Mouse (Mus musculus) neural tube, embryonic 11.5 days (tissue): Measurements from ENCODE around the gene Gh. TPM values are rescaled to one million over a fixed set of nuclear protein-coding genes. Genes with fewer than 3 reads are reported as not detected.

ENCODE experiments used
- ATAC-seq: fragments of 200-750 bp; cut with Nextera tagmentation; 2 replicates; pipeline ENCODE4 v1.8.0; 2017; ENCODE audit warnings: moderate number of reproducible peaks, mild to moderate bottlenecking, moderate TSS enrichment, moderate library complexity; ENCODE audit not compliant: insufficient read depth, low FRiP score, low TSS enrichment
- DNase-seq: peaks from one replicate; pipeline ENCODE4 v3.0.0-alpha.2; 2015; ENCODE audit warnings: low spot score
- H3K27ac ChIP-seq: fragments of 300-500 bp; sonication (generic); 2 replicates; pipeline ENCODE4 v1.5.1; 2014; ENCODE audit warnings: low read depth, mild to moderate bottlenecking, low read length
- H3K27me3 ChIP-seq: fragments of 300-500 bp; sonication (generic); 2 replicates; pipeline ENCODE4 v1.6.1; 2014; ENCODE audit warnings: mild to moderate bottlenecking, low read length, mixed read lengths; ENCODE audit not compliant: control insufficient read depth, insufficient read depth
- H3K36me3 ChIP-seq: fragments of 300-500 bp; sonication (generic); 2 replicates; pipeline ENCODE4 v1.6.1; 2014; ENCODE audit warnings: mild to moderate bottlenecking, low read length, moderate library complexity, mixed read lengths; ENCODE audit not compliant: control insufficient read depth, insufficient read depth
- H3K4me1 ChIP-seq: fragments of 300-500 bp; sonication (generic); 2 replicates; pipeline ENCODE4 v1.6.1; 2014; ENCODE audit warnings: low read length, mixed read lengths; ENCODE audit not compliant: control insufficient read depth, insufficient read depth
- H3K4me2 ChIP-seq: fragments of 300-500 bp; sonication (generic); 2 replicates; pipeline ENCODE4 v1.6.1; 2014; ENCODE audit warnings: low read depth, mild to moderate bottlenecking, moderate library complexity
- H3K4me3 ChIP-seq: fragments of 300-500 bp; sonication (generic); 2 replicates; pipeline ENCODE4 v1.5.1; 2014; ENCODE audit warnings: low read depth, low read length
- H3K9ac ChIP-seq: fragments of 300-500 bp; sonication (generic); 2 replicates; pipeline ENCODE4 v1.6.1; 2014; ENCODE audit warnings: mild to moderate bottlenecking, low read length
- H3K9me3 ChIP-seq: fragments of 300-500 bp; sonication (generic); 2 replicates; pipeline ENCODE4 v1.6.1; 2016; ENCODE audit warnings: low read length; ENCODE audit not compliant: control insufficient read depth
- WGBS: fragments of 180-500 bp; shearing (Covaris S2); extraction: QIAGEN DNeasy Blood & Tissue Kit; methylation state at CpG from one replicate; pipeline ENCODE4 v1.1.7; 2014; 5-methylcytosine and 5-hydroxymethylcytosine counted together
- polyA plus RNA-seq: library from polyadenylated mRNA; unstranded; fragments of >200 nt; fragmentation: Nextera tagmentation; extraction: Ambion mirVana; gene quantifications from 2 replicates; pipeline ENCODE4 v1.2.1, GENCODE M21; 2014

Gh gene
- polyA plus RNA-seq, 1 experiment from 2014 or later: not detected

GRCm38 (mm10) chr11:106334066-106334465 lies 32.4 kb upstream of the Gh start:
- H3K27ac ChIP-seq: no peak overlapping the region
- no peaks in the 10 kb centered on the region for H3K9me3 ChIP-seq
- no peaks in the 10 kb centered on the region for H3K4me1 ChIP-seq
- no peak overlapping the region for H3K4me3 ChIP-seq
- H3K4me2 ChIP-seq: no peak overlapping the region
- no peak for DNase-seq
- 21% methylated on average over 2 of the region's 2 CpGs for WGBS
- no peaks in the 10 kb centered on the region for H3K27me3 ChIP-seq
- H3K36me3 ChIP-seq: no peaks in the 10 kb centered on the region
- no peak overlapping the region for H3K9ac ChIP-seq
- ATAC-seq: no peak

DNA sequence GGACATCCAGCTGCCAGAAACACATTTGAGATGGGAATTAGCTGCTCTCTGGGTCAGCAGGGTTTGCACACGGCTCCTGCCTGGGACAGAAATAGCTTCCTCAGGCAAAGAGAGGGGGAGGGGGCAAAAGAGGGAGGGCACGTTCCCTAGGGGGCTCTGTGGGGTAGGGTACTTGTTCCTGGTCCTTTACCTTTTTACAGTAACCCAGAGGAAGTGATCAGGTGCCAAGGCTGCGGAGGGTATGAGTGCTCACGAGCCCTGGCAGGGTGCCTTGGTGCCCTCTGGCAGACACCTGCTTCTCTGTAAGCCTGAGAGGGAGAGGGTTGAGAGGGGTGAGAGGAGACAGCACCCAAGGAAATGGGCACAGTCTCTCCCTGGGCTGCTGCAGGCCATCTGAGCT lies 30.8 kb upstream of the Gh start:
- H3K27me3 ChIP-seq: no peaks in the 10 kb centered on the region
- no peaks in the 10 kb centered on the region for H3K4me1 ChIP-seq
- no peak overlapping the region for H3K4me3 ChIP-seq
- no peak overlapping the region for H3K9ac ChIP-seq
- H3K36me3 ChIP-seq: no peaks in the 10 kb centered on the region
- DNase-seq (no peak), ATAC-seq (no peak)
- H3K9me3 ChIP-seq: no peaks in the 10 kb centered on the region
- no peak overlapping the region for H3K27ac ChIP-seq
- 47% methylated on average over 4 of the region's 4 CpGs for WGBS
- no peak overlapping the region for H3K4me2 ChIP-seq

- Histone ChIP-seq H3K4me2 (no peak overlapping the region), H3K27ac (no peak overlapping the region), H3K9me3 (no peaks in the 10 kb centered on the region), H3K36me3 (no peaks in the 10 kb centered on the region), H3K4me3 (no peak overlapping the region), H3K4me1 (no peaks in the 10 kb centered on the region), H3K9ac (no peak overlapping the region), H3K27me3 (no peaks in the 10 kb centered on the region)
- no peak for DNase-seq
- 70% methylated on average over 7 of the region's 7 CpGs for WGBS
- no peak for ATAC-seq
These were observed 28.0 kb upstream of the Gh start for GRCm38 (mm10) chr11:106329682-106330081.

GRCm38 (mm10) chr11:106329128-106329527 lies 27.5 kb upstream of the Gh start:
- Histone ChIP-seq H3K27me3 (no peaks in the 10 kb centered on the region), H3K36me3 (no peaks in the 10 kb centered on the region), H3K27ac (no peak overlapping the region), H3K9ac (no peak overlapping the region), H3K4me3 (no peak overlapping the region), H3K4me1 (no peaks in the 10 kb centered on the region), H3K4me2 (no peak overlapping the region), H3K9me3 (no peaks in the 10 kb centered on the region)
- DNase-seq (no peak), ATAC-seq (no peak)
- WGBS: 78% methylated on average over 6 of the region's 6 CpGs

DNA sequence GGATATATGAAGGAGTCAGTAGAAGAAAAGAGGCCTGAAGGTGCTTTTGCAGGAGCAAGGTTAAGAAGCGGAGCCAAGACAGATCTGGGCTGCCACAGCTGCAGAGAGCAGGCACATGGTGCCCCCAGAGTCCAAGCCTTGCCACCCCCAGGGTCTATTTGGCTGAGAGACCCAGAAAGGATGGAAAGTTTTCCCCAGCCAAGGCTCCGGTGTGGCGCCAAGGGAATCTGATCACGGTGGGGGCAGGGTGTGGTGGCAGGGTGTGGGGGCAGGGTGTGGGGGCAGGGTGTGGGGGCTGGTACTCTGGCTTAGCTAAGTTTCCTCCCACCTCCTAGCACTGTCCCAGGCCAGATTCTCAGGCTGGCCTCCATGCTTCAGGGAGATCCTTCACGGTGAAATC lies 26.9 kb upstream of the Gh start:
- Histone ChIP-seq H3K4me3 (no peak overlapping the region), H3K4me1 (no peaks in the 10 kb centered on the region), H3K9ac (no peak overlapping the region), H3K4me2 (no peak overlapping the region), H3K36me3 (no peaks in the 10 kb centered on the region), H3K27ac (no peak overlapping the region), H3K27me3 (no peaks in the 10 kb centered on the region), H3K9me3 (no peaks in the 10 kb centered on the region)
- DNase-seq (no peak), ATAC-seq (no peak)
- WGBS: 83% methylated on average over 5 of the region's 5 CpGs

DNA sequence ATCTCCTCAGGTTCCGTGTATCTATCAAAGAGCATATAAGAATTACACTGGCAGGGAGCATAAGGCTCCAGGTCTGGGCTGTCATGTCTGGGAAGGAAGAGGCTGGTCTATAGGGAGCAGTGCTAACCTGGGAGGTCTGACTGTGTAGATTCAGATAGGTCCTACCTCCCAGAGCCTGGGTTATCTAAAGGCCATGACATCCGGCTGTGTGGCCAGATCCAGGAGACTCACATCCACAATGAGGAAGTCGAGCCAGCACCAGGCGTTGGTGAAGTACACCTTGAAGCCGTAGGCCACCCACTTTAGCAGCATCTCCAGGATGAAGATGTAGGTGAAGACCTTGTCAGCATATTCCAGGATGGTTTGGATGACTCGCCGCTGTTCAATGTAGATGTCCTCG lies 24.8 kb upstream of the Gh start:
- Histone ChIP-seq H3K27ac (no peak overlapping the region), H3K4me2 (no peak overlapping the region), H3K9me3 (no peaks in the 10 kb centered on the region), H3K4me1 (no peaks in the 10 kb centered on the region), H3K9ac (no peak overlapping the region), H3K36me3 (no peaks in the 10 kb centered on the region), H3K27me3 (no peaks in the 10 kb centered on the region), H3K4me3 (no peak overlapping the region)
- DNase-seq (no peak), ATAC-seq (no peak)
- WGBS: 91% methylated on average over 8 of the region's 8 CpGs

GRCm38 (mm10) chr11:106325566-106326206 lies 24.0 kb upstream of the Gh start:
- no peak overlapping the region for H3K4me3 ChIP-seq
- no peak overlapping the region for H3K9ac ChIP-seq
- H3K4me2 ChIP-seq: no peak overlapping the region
- H3K27ac ChIP-seq: no peak overlapping the region
- H3K36me3 ChIP-seq: no peaks in the 10 kb centered on the region
- H3K4me1 ChIP-seq: no peaks in the 10 kb centered on the region
- DNase-seq: peak; percentile 55
- ATAC-seq: no peak
- H3K9me3 ChIP-seq: no peaks in the 10 kb centered on the region
- no peaks in the 10 kb centered on the region for H3K27me3 ChIP-seq
- WGBS: 71% methylated on average over 8 of the region's 8 CpGs

DNA sequence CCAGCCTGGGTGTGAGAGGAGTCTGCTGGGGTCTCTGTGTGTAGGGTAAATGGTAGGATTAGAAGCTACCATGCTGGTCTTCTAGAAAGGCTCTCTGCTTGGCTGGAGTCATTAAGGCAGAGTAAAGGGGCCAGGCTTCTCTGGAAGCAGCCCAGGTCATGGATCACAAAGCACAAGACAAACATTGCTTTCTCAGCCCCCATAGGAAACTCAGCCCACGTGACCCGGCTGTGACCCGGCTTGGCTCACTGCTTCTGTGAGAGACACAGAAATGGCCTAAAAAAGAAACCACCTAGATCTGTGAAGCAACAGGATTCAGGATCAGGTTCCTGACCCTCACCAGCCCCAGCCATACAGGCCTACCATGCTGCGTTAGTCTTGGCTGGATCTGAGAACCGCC lies 23.2 kb upstream of the Gh start:
- no peak for DNase-seq
- Histone ChIP-seq H3K27ac (no peak overlapping the region), H3K4me3 (no peak overlapping the region), H3K4me2 (no peak overlapping the region), H3K9me3 (no peaks in the 10 kb centered on the region), H3K36me3 (no peaks in the 10 kb centered on the region), H3K27me3 (no peaks in the 10 kb centered on the region), H3K4me1 (no peaks in the 10 kb centered on the region), H3K9ac (no peak overlapping the region; the same call in 1 of the 2 replicates)
- WGBS: 70% methylated on average over 5 of the region's 5 CpGs
- no peak for ATAC-seq

GRCm38 (mm10) chr11:106318406-106319366 lies 17.0 kb upstream of the Gh start:
- no peak for ATAC-seq

More at GRCm38 (mm10) chr11:106318406-106319366, 17.0 kb upstream of the Gh start:
- Histone ChIP-seq H3K36me3 (no peaks in the 10 kb centered on the region), H3K27me3 (no peaks in the 10 kb centered on the region), H3K27ac (no peak overlapping the region), H3K9me3 (no peaks in the 10 kb centered on the region), H3K4me1 (no peaks in the 10 kb centered on the region), H3K9ac (no peak overlapping the region), H3K4me3 (no peak overlapping the region), H3K4me2 (no peak overlapping the region)
- DNase-seq: no peak
- 75% methylated on average over 21 of the region's 21 CpGs for WGBS
